Mouse (Mus musculus): ENCODE data around the gene Aim2.

The Aim2 gene

DNA sequence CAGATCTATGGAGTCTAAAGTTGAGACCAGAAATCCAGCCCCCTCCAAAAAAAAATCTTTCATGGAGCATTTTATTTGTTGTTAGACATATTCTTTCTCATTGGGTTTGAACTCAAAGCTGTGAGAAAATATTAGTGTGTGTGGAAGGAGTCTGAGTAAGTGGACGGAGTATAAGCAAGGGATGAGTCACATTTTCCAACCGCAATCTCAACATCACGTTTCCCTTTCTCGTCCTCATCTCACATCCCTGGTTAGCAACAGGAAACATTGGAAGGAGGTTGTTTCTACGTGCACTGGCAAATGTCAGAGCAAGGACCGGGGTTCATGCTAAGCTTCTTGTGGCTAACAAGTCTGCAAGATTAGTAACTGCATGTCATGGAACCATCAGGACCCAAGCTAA, 41.1 kb downstream of the Aim2 start:
- DNase-seq (ENCODE audit: low spot score in 2 of 2) = no peak

DNA sequence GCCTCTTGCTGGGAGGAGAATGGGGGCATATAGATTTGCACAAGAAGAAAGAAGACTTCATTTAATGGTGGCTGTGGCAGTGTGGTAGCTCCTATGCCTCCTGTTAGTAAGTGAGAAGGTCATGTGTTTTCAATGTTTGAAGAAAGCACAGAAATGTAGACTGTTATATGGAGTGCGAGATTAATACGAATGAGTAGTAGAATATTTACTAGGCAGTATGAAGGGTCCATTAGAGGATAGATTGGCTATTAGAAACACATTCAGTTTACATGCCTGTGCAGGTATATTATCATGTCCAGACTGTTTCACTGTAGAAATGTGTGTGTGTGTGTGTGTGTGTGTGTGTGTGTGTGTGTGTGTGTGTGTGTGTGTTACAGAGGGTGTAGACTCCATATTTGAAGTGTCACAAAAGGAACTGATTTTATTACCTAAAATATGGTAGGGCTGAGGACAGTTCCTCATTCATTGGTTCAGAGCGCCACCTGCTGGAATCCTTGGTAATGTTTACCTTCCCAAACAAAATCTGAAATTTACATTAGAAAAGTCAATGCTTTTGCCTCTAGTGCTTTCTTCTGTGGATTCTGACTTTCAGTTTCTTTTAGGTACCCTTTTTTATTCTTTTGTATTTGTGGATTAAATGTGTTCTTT, 47.8 kb downstream of the Aim2 start:
- DNase-seq (ENCODE audit: low spot score in 2 of 2) = peak; percentile 45 to 57

DNA sequence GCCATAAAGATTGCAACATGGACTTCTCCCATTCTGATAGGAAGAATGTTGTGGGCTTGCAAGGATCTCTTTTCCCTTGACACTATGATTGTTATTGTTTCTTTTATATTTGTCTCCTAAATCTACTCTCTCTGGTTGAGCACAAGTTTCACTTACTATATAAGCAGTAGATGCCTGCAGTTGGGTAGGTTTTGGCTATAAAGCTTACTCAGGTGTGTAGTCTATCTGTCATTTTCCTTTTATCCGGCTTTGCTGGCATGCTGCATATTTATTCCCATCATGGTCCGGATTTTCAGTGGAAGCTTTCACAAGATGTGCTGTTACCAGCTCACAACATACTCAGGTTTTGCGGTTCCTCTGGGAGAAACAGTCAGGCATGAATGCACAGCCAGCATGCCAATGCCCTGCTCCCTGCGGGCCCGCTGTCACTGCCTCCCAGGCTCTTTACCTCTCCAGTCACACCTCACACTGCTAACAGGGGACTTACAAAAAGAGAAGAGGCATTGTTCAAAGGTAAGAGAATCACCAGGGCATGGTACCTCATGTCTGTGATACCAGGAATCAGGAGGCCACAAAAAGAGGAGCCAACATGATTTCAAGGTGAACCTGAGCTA, 54.1 kb downstream of the Aim2 start:
- no peak for DNase-seq (ENCODE audit: low spot score in 2 of 2)

DNA sequence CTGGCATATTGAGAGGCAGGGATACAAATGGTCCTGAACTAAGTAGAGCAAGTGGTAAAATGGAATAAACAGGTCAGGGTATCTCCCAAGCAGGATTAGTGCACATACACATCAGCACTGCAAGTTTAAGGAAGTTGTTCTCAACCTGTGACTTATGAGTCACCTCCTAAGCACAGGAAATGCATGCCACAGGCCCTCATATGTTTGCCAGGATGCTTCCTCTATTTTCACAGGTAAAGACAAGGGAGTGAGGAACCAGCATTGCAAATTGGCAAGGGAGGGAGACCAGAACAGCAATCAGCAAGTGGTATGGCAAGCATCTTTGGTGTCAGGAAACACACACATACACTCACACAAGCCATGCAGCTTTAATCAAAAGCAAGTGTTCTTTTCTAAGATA, 58.4 kb downstream of the Aim2 start:
- DNase-seq (ENCODE audit: low spot score in 2 of 2) = no peak

- DNase-seq (ENCODE audit: low spot score in 2 of 2) = no peak
Measured at GRCm38 (mm10) chr1:173411863-173412262, 61.2 kb downstream of the Aim2 start.

DNA sequence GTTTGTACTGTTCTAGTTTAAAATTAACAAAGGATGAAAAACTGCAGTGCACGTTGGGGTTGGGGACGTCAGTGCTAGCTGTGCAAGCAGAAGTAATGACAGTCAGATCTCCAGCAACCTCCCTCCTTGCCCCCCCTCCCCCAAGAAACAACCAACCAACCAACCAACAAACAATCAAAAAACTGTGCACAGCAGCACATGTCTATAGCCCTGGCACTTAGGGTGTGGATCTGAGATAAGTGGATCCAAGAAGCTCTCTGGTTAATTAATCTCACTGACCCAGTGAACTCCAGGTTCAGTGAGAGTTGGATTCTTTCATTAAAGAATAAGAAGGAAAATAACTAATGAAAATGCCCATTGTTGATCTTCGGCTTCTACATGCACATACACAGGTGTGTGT, 64.0 kb downstream of the Aim2 start:
- DNase-seq (ENCODE audit: low spot score in 2 of 2) = no peak

DNA sequence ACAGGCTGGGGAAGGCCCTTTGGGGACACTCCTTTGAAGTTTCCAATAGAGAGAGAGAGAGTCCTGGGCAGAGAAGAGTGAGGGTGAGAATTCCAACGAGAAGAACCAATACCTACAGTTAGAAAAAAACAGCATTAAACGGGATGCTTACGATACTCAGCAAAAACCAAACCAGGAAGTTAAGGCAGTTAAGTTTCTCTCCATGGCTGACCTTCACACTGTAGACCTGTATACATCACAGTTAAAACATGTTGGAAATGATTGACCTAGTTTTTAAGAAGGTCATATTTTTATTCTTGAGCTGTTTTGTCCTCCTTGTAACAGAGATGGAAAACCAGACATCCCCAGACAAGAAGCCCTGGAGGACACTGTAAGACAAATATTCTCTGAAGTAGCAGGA, 67.8 kb downstream of the Aim2 start:
- DNase-seq (ENCODE audit: low spot score in 2 of 2) = no peak

DNA sequence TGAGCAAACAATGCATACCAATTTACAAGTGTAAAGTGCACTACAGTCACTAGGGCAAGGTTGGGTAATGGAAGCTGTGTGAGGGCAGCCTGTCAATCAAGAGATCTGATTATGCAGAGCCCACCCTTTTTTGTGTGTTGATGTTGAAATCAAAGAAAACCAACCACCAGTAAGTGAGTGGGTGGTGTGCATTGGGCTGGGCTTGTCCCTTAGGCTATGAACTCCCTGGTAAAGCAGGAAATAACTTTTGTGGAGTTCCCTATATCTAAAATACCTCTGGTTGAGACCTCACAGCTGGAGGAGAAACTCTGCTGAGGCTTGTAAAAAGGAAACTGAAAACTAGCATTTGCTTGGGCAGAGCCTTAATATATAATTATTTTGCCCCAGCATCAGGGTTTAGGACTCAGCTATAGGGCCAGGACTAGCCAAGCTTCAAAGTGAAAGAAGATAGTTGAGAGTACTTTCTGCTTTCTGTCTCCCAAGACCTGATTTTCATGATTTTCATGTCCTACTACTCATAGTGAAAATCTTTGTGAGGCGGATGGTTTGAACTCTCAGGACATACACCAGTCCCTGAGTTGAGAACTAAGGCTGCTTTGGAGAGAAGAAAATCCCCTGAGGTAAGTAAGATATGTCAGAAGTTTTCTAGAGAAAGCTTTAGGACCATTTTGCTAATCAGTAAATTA, 68.4 kb downstream of the Aim2 start:
- no peak for DNase-seq (ENCODE audit: low spot score in 2 of 2)

- DNase-seq (ENCODE audit: low spot score in 2 of 2) = peak in 1 of 2 experiments; percentile 10
Measured at GRCm38 (mm10) chr1:173420374-173420773, 69.7 kb downstream of the Aim2 start.

DNA sequence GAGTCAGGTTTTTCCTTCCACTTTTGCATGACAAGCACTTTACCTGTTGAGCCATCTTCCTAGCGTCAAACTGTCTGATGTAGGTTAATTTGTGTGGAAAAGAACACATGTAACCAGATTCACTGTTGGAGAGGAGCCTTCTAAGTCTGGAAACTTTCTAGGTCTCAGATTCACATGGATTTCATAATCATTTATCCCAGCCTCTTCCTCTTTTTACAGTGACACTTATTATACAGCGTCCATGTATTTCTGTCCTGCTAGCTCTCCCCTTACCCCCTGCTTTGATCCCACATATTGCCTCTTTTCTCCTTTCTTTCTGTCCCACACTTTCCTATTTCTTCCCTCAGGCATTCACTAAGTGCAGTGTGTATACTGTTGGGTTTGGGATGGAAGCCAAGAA, 75.7 kb downstream of the Aim2 start:
- no peak for DNase-seq (ENCODE audit: low spot score in 2 of 2)

- DNase-seq (ENCODE audit: low spot score in 2 of 2) = no peak
Measured at GRCm38 (mm10) chr1:173427385-173427784, 76.7 kb downstream of the Aim2 start.

GRCm38 (mm10) chr1:173429995-173430699, 79.5 kb downstream of the Aim2 start:
- no peak for DNase-seq (ENCODE audit: low spot score in 2 of 2)

GRCm38 (mm10) chr1:173432411-173432810, 81.7 kb downstream of the Aim2 start:
- no peak for DNase-seq (ENCODE audit: low spot score in 2 of 2)

DNA sequence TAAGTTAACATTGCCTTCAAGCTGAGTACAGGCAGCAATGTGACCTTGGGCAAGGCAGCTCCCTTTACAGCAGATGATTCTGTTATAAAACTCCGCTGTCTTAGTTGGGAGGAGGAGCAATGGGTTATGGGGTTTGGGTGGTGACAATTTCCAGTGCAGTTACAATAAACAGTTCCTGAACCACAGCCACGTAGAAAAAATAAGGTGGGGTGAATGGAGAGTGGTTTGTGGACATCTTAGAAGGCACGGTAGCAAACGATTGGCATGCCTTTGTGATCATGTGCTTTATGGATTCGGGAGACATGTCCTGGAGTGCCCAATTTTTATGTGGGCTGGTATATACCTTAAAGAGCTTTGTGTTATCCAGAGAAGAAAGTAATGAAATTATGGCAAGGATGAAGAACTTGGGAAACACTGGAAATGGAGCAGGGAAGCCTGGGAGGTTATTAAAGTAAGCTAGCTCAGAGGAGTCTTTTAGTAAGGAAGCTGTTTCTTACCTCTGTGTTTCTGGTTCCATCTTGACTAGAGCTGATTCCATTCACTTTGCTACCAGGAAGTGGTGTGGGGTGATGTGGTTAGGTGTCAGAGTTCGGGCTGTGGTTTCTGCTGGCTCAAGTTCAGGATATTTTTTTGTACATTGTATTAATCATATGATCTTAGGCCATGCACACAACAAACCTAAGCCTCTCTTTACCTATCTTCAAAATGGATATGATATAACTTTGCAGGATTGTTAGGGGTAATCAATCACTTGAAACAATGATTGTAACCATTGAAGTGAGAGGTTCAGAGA, 86.7 kb downstream of the Aim2 start:
- DNase-seq (ENCODE audit: low spot score in 2 of 2) = no peak

- DNase-seq (ENCODE audit: low spot score in 2 of 2) = no peak
Measured at GRCm38 (mm10) chr1:173440681-173441080, 90.0 kb downstream of the Aim2 start.

DNA sequence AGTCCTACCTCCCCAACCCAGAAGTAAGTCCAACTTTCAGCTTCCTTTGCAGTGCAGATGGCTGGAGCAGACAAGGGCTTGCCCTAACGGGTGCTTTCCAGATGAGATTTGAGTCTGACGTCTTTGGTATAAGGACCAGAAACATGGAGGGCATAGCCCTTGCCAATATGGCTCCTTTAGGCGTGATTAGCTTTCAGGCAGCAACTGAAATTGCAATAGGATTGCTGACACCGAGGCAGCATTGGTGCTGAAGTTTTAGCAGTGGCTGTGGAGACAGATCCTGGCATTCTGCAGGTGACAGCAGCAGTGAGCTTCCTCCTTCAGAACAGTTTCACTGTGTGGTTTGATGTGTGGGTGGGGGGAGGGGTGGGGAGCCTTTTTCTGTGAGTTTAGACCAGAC, 90.5 kb downstream of the Aim2 start:
- DNase-seq (ENCODE audit: low spot score in 2 of 2) = no peak

GRCm38 (mm10) chr1:173443061-173443460, 92.4 kb downstream of the Aim2 start:
- no peak for DNase-seq (ENCODE audit: low spot score in 2 of 2)

- no peak for DNase-seq (ENCODE audit: low spot score in 2 of 2)
Measured at GRCm38 (mm10) chr1:173447067-173447466, 96.4 kb downstream of the Aim2 start.

DNA sequence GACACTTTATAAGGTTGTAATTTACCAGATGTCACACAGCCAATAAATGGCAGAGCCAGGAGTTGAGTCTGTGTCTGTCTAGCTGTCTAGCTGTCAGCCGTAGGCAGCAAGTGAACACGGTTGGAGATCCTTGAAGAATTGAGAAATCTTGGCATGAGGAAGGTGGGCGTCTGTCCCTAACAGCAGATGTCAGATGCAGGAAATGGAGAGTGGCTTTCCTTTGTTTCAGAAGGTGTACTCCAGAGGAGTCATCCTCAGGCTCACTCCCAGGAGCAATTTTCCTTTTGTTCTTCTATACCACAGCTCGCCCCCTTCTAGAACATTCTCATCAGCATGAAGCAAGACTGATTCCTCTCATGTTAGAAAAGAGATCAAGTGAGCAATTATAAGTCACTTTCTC, 99.9 kb downstream of the Aim2 start:
- DNase-seq (ENCODE audit: low spot score in 2 of 2) = no peak

- DNase-seq (ENCODE audit: low spot score in 2 of 2) = no peak
Measured at GRCm38 (mm10) chr1:173451665-173452064, 101.0 kb downstream of the Aim2 start.

DNA sequence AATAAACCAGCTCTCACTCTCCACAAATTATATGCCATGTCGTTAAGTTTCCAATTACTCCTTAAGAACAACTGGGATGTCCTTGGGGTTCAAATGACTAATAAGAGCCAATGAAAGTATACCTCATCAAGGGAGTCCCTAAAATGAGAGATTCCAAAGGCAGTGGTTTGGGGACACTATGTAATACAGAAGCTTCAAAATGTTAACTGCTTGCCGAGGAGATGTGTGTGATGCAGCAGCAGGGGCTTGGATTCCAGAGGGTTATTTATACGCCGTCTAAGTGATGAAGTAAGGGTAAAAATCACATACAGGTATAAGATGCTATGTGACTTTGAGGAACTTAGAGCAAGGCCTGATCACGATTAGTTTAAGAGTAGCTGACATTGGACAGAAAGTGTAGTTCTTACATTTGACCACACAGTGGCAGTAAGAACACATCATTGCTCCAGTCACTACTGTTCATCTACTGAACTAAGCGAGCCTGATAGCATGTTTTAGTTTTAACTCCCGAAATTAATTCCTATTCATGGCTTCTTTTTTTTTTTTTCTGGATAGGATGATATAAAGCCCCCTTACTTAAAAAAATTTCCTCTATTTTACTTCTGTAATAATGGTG, 105.6 kb downstream of the Aim2 start:
- no peak for DNase-seq (ENCODE audit: low spot score in 2 of 2)

Measured in urinary bladder, postnatal 36 days (tissue).